Mouse (Mus musculus): Measurements from ENCODE around the gene Gm11096.

DNA sequence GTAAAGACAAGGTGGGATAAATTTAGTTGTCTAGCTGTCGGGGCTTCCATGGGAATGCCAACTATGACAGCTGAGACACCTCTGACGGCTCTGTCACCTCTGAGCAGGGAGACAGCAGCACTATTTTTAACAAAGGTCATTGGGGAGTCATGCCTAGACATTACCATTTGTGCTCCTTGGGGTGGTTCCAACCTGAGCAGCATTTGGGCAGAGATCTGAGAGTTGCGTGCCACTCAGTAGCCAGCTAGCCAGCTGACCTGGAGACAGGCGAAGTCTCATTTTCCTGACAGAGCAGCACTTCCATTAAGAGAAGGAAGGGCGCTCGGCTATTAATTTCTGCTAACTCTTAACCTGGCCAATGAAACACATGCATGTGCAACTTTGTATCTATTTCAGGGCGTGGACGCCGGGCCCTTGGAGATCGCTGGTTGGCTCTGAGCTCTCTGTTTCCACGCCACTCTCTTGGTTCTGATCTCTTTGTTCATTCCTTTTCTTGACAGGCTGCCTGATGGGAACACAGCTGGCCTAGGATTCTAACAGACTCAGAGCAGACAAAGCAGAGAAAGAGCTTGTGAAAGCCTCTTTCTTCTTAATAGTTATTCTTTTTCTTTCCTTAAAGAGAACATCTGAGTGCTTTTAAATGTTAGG is 40.4 kb downstream of the Gm11096 start:
- no peak for TF ChIP-seq POLR2A (IDR thresholded peaks at IDR 0.05; ENCODE audit: borderline replicate concordance, extremely low read depth, insufficient read depth, insufficient read length, poor library complexity, severe bottlenecking)
- TF ChIP-seq CTCF (IDR thresholded peaks at IDR 0.05; ENCODE audit: borderline replicate concordance, extremely low read depth, insufficient read depth, insufficient read length), result no peak
